Mouse (Mus musculus): Measurements from ENCODE around the gene Tldc1. TPM values are rescaled to one million over a fixed set of nuclear protein-coding genes. Genes with fewer than 3 reads are reported as not detected.

Tldc1 gene
- polyA plus RNA-seq, 1 experiment from 2014 or later = 10.3 TPM

DNA sequence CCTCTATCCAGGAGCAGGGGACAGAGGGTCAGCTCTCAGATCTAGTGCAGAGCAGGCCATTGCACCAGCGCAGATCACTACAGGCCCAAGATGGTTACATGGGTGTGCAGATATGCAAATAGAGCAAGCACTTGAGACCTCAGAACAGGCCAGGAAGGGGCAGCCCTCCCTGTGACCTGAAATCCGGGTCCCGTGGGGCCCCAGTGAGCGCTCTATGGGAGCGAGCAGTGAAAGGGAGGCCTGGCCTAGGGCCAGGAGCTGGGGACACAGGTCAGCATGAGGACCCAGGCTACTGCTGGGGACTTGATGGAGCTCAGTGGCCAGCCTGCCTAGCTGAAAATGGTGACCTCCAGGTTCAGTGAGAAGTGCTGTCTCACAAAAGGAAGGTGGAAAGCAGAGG is 21.7 kb downstream of the Tldc1 start:
- no peak for ATAC-seq (ENCODE audit: low FRiP score, low read depth)
- H3K36me3 ChIP-seq = peaks cover 10% of the 10 kb centered on the region
- H3K27me3 ChIP-seq = 0 out of 2 replicates have a peak, but pooled peaks cover 8% of the 10 kb centered on the region
- no peak overlapping the region for H3K27ac ChIP-seq
- WGBS = 67% methylated on average over 5 of the region's 5 CpGs
- H3K9ac ChIP-seq = no peak overlapping the region
- H3K4me1 ChIP-seq = peaks cover 18% of the 10 kb centered on the region
- no peak overlapping the region for H3K4me3 ChIP-seq
- H3K4me2 ChIP-seq (replicated peaks) = no peak overlapping the region
- H3K9me3 ChIP-seq = no peaks in the 10 kb centered on the region

DNA sequence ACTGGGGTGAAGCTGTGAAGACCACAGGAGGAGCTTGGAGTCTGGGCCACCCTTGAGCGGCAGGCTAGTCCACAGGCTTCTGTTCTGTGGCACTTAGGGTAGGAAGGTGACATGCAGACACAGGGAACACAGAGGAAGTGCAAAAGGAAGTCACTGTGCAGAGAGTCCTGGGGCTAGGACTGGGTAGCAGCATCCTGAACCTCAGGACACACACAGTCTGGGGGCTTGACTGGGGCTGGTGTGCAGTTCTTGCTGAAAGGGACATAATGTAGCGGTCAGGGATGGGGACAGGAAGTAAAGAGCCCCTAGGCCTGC is 22.1 kb downstream of the Tldc1 start:
- Histone ChIP-seq H3K36me3 (peaks cover 7% of the 10 kb centered on the region), H3K4me1 (peaks cover 18% of the 10 kb centered on the region), H3K27me3 (0 out of 2 replicates have a peak, but pooled peaks cover 8% of the 10 kb centered on the region), H3K9ac (no peak overlapping the region), H3K4me3 (no peak overlapping the region; the same call in 1 of the 2 replicates), H3K4me2 (replicated peaks) (peak overlapping the region; percentile 56), H3K9me3 (no peaks in the 10 kb centered on the region), H3K27ac (no peak overlapping the region)
- WGBS = 62% methylated on average over 2 of the region's 2 CpGs
- no peak for ATAC-seq (ENCODE audit: low FRiP score, low read depth)

DNA sequence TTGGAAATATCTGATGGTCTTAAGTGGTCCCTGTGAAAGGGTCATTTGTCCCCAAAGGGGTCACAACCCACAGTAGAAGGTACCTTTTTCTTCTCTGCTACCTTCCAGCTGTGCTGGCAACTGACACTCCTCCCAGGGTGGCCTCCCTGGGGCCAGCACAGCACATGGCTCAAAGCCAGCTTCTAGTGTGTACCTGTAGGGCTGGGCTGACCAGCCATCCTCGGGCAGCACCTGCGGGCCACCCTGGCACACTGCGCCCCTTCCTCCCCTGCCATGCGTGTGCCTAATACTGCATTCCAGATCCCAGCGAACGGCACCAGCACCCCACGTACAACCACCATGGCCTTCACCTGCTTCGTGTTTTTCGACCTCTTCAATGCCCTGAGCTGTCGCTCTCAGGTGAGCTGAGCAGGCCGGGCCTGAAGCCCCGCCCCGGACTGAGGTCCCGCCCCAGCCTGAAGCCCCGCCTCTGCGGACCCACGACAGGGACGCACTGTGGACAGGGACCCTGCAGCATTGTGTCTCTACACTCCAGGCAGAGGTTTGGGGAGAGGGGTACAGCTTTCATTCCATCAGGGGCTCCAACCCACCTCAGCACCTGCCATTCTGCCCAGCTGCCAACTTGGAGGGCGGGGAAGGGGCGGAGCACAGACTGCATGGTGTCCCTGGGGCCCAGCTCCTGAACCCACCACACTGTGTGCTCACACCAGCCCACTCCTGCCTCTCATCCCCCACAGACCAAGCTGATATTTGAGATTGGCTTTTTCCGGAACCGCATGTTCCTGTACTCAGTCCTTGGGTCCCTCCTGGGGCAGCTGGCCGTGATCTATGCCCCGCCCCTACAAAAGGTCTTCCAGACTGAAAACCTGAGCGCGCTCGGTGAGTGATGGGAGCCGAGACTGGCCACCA is 22.7 kb downstream of the Tldc1 start:
- peak overlapping the region; percentile 56 for H3K4me2 ChIP-seq (replicated peaks)
- H3K4me1 ChIP-seq = peaks cover 18% of the 10 kb centered on the region
- H3K27me3 ChIP-seq = 0 out of 2 replicates have a peak, but pooled peaks cover 8% of the 10 kb centered on the region
- H3K36me3 ChIP-seq = peaks cover 3% of the 10 kb centered on the region
- 20% methylated on average over 28 of the region's 28 CpGs for WGBS
- no peak overlapping the region for H3K27ac ChIP-seq
- no peak overlapping the region for H3K9ac ChIP-seq
- peak overlapping the region; percentile 28 for H3K4me3 ChIP-seq
- peak; percentile 48 for ATAC-seq (ENCODE audit: low FRiP score, low read depth)
- H3K9me3 ChIP-seq = no peaks in the 10 kb centered on the region

DNA sequence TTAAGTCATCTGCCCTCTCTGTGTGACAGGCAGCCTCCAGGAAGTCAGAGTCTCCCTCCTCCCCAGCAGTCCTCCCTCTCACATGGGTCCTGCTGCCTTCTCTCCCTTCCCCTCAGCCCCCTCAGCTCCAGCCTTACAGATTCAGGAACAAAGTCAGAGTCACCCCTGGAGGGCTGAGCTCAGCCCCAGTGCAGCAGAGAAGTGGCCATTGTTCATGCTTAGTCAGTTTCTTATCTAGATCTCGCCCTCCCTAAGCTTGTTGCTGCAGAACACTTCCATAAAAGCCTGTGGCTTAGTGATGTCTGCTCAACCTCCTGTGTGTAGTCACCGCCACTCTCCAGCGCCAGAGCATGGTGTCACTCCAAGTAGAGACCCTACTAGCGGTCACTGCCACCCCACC is 33.6 kb downstream of the Tldc1 start:
- Histone ChIP-seq H3K27ac (no peak overlapping the region), H3K9ac (no peak overlapping the region), H3K4me2 (replicated peaks) (no peak overlapping the region), H3K36me3 (no peaks in the 10 kb centered on the region), H3K4me3 (no peak overlapping the region), H3K9me3 (no peaks in the 10 kb centered on the region), H3K27me3 (no peaks in the 10 kb centered on the region), H3K4me1 (0 out of 2 replicates have a peak, but pooled peaks cover 9% of the 10 kb centered on the region)
- WGBS = 83% methylated on average over 4 of the region's 4 CpGs
- no peak for ATAC-seq (ENCODE audit: low FRiP score, low read depth)

DNA sequence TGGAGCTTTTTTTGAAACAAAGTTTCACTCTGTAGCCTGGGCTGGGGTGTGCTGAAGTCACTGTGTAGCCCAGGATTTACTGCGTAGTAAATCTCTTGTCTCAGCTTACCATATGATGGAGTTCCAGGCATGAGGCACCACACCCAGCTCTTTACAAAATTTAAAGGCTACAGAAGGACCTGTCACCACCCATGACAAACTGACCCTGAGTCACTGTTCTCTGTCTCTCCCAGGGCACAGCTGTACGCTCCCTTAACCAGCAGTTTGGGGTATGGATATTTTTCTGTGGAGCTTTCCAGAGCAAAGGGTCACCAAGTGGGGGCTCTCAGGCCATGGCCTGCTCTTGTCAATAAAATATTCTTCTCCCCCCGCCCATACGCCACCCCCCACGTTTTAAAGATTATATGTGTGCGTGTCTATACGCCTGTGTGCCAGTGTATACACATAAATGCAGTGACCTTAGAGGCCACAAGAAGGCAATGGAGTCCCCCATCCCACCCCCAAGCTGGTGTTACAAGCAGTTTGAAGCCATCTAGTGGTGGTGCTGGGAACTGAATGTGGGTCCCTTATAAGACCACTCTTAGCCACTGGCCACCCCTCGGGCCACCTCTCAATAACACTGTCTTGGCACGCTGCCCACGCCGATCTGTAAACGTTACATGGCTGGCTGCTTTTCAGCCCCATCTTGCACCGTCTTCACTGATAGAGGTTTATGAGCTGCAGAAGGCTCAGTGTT is 34.8 kb downstream of the Tldc1 start:
- no peaks in the 10 kb centered on the region for H3K27me3 ChIP-seq
- H3K4me3 ChIP-seq = no peak overlapping the region
- H3K36me3 ChIP-seq = no peaks in the 10 kb centered on the region
- WGBS = 54% methylated on average over 13 of the region's 13 CpGs
- 0 out of 2 replicates have a peak, but pooled peaks cover 9% of the 10 kb centered on the region for H3K4me1 ChIP-seq
- no peaks in the 10 kb centered on the region for H3K9me3 ChIP-seq
- H3K27ac ChIP-seq = no peak overlapping the region
- H3K9ac ChIP-seq = no peak overlapping the region
- no peak overlapping the region for H3K4me2 ChIP-seq (replicated peaks)
- peak; percentile 32; the same call in 1 of the 2 replicates for ATAC-seq (ENCODE audit: low FRiP score, low read depth)

DNA sequence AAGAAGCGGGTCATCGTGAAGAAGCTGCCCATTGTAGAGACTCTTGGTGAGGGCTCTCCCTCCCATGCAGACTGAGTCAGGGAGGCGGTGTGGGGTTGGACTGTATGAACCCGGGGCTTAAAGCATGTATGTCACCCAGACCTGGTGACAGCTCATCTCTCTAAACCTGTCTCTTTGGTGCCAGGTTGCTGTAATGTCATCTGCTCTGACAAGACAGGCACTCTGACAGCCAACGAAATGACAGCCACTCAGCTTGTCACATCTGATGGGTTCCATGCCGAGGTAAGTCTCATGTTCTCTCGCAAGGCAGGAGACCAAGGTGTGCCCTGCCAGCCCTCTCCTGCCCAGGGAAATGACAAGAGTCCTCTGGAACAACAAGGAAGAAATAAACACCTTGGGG is 35.8 kb downstream of the Tldc1 start:
- ATAC-seq (ENCODE audit: low FRiP score, low read depth) = no peak
- no peaks in the 10 kb centered on the region for H3K27me3 ChIP-seq
- no peak overlapping the region for H3K4me3 ChIP-seq
- WGBS = 89% methylated on average over 7 of the region's 7 CpGs
- H3K4me1 ChIP-seq = 0 out of 2 replicates have a peak, but pooled peaks cover 9% of the 10 kb centered on the region
- no peak overlapping the region for H3K4me2 ChIP-seq (replicated peaks)
- no peaks in the 10 kb centered on the region for H3K9me3 ChIP-seq
- H3K27ac ChIP-seq = no peak overlapping the region
- no peak overlapping the region for H3K9ac ChIP-seq
- no peaks in the 10 kb centered on the region for H3K36me3 ChIP-seq

DNA sequence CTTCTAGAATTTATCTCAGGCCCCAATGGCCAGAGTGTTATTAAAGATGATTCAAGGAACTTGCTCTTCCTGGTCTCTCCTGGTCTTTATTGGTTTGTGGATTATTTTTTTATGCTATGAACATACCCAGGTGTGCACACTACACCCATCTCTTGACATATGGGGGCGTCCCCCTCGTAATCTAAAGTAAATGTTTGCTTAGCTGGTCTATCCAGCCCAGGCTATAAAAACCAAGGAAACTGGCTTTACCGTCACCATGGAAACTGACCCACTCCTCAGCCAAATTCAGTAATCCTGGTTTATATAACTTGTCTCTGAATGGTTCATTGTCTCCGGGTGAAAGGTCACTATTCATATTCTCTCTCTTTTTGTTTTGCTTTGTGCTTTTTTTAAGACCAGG is 37.6 kb downstream of the Tldc1 start:
- Histone ChIP-seq H3K27ac (no peak overlapping the region), H3K4me3 (no peak overlapping the region), H3K4me2 (replicated peaks) (no peak overlapping the region), H3K9ac (no peak overlapping the region), H3K9me3 (no peaks in the 10 kb centered on the region), H3K36me3 (no peaks in the 10 kb centered on the region), H3K4me1 (0 out of 2 replicates have a peak, but pooled peaks cover 9% of the 10 kb centered on the region), H3K27me3 (no peaks in the 10 kb centered on the region)
- ATAC-seq (ENCODE audit: low FRiP score, low read depth) = no peak
- WGBS = 59% methylated on average over 4 of the region's 4 CpGs

DNA sequence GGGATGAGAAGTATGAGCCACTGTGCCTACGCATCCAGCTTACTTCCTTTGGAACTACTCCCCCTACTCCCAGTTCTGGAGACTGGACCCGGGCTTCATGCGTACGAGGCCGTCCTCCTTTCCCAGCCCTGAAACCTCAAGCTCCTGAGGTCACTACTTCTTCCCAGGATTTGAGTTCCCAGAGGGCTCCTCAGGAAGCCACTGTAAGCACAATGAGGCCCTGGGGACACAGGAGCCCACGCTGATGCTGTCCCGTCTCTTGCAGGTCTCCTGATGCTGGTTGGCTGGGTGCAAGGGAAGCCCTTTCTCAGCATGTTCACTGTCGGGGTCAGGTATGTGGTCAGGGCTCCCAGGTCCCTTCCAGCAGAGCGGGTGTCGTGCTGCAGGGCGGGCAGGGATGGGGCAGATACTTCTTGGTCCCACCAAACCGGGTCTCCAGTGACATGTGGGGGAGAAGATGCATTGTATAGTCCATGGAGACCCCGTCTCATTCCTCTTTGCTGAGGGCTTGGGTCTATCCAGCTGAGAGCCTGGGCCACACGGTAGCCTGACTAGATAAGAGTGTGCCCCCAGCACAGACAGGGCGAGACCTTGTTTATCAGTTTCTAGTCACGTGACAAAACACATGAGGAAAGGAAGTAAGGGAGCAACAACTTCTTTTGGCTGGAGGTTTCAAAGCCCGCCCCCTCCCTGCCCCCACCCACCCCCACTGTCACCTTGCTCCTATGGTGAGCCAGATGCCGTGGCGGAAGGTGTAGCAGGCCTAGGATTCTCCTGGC is 39.9 kb downstream of the Tldc1 start:
- H3K4me2 ChIP-seq (replicated peaks) = no peak overlapping the region

DNA sequence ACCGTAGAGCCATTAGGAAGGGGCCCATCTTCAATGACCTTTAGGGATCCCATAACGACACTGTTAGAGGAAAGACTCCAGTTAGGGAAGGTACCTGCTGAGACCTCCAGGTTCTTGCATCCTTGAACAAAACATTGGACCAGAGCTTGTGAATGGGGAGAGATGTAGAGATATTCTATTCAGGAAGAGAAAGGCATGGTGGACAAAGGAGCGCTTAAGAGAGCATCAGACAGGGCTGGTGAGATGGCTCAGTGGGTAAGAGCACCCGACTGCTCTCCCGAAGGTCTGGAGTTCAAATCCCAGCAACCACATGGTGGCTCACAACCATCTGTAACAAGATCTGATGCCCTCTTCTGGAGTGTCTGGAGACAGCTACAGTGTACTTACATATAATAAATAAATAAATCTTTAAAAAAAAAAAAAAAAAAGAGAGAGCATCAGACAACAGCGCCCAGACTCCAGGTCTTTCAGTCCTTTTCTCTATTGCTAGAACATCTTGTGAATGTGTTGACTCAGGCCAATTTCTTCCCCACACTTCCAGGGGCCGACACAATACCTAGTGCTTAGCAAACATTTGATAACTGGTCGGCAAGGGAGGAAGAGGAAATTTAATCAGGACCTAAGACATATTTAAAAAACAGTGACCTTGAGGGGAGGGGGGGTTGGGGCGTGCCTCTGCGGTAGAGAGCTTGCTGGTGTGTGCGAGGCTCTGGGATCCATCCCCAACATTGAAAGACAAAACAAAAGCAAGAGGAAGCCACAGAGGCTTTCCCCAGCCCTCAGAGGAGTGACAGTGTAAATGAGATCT is 40.9 kb downstream of the Tldc1 start:
- no peak for ATAC-seq (ENCODE audit: low FRiP score, low read depth)
- no peaks in the 10 kb centered on the region for H3K27me3 ChIP-seq
- 81% methylated on average over 11 of the region's 11 CpGs for WGBS
- H3K4me2 ChIP-seq (replicated peaks) = no peak overlapping the region
- no peaks in the 10 kb centered on the region for H3K36me3 ChIP-seq
- no peak overlapping the region for H3K27ac ChIP-seq
- no peak overlapping the region for H3K9ac ChIP-seq
- no peak overlapping the region for H3K4me3 ChIP-seq
- H3K9me3 ChIP-seq = no peaks in the 10 kb centered on the region
- no peaks in the 10 kb centered on the region for H3K4me1 ChIP-seq

More for the DNA sequence above, 39.9 kb downstream of the Tldc1 start:
- H3K27ac ChIP-seq = no peak overlapping the region
- no peaks in the 10 kb centered on the region for H3K27me3 ChIP-seq
- H3K9me3 ChIP-seq = no peaks in the 10 kb centered on the region
- no peak overlapping the region for H3K9ac ChIP-seq
- no peaks in the 10 kb centered on the region for H3K36me3 ChIP-seq
- 0 out of 2 replicates have a peak, but pooled peaks cover under 1% of the 10 kb centered on the region for H3K4me1 ChIP-seq
- WGBS = 72% methylated on average over 19 of the region's 19 CpGs
- H3K4me3 ChIP-seq = no peak overlapping the region
- no peak for ATAC-seq (ENCODE audit: low FRiP score, low read depth)

DNA sequence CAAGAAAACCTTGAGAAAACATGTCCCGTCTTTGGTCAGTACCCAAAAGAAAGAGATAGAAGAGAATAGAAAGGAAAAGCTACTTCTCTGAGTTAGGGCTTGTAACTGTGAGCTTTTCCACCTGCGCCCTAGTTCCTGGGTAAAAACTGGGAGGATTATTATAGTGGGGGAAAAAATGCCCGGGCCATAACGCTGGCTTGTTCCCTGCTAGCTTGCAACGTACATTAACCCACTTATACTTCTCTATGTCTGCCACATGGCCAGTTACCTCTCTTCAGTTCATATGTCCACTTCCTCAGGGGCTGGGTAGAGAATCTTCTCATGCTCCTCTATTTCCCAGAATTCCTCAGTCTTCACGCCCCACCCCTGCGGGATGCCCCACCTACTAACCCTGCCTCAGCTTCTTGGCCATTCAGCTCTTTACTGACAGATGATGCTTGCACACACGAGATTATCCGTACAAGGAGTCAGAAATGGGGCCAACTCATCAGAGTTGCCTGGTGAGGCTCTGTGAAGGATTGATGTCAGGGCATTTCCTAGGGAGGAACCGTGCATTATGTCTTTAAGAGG is 41.8 kb downstream of the Tldc1 start:
- no peak overlapping the region for H3K27ac ChIP-seq
- no peak overlapping the region for H3K9ac ChIP-seq
- no peaks in the 10 kb centered on the region for H3K36me3 ChIP-seq
- 87% methylated on average over 10 of the region's 10 CpGs for WGBS
- no peak for ATAC-seq (ENCODE audit: low FRiP score, low read depth)
- H3K27me3 ChIP-seq = no peaks in the 10 kb centered on the region
- no peak overlapping the region for H3K4me3 ChIP-seq
- no peak overlapping the region for H3K4me2 ChIP-seq (replicated peaks)
- H3K4me1 ChIP-seq = no peaks in the 10 kb centered on the region
- no peaks in the 10 kb centered on the region for H3K9me3 ChIP-seq

DNA sequence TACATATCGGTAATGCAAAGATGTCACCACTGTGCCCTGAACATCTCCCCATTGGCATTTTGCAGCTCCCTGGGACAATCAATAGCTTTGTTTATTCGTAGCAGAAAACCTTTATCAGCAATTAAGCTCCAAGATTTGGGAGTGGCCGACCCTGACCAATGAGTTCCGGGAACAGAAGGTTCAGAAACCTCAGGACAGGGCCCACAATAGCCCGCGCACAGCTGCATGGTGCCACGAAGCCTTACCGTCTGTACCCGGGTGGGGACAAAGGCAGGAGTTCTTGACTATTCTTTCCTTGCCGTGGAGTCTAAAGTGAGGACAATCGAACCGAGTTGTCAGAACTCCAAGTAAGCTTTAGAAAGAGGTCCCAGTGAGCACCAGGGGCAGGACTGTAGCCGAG is 46.1 kb downstream of the Tldc1 start:
- Histone ChIP-seq H3K27me3 (no peaks in the 10 kb centered on the region), H3K36me3 (no peaks in the 10 kb centered on the region), H3K4me3 (no peak overlapping the region), H3K9ac (no peak overlapping the region), H3K27ac (no peak overlapping the region), H3K4me1 (no peaks in the 10 kb centered on the region), H3K4me2 (replicated peaks) (no peak overlapping the region), H3K9me3 (no peaks in the 10 kb centered on the region)
- no peak for ATAC-seq (ENCODE audit: low FRiP score, low read depth)
- WGBS = 90% methylated on average over 13 of the region's 13 CpGs
